Mouse (Mus musculus) testis, adult 2 months (tissue): ENCODE data around the gene Cnot6. TPM values are rescaled to one million over a fixed set of nuclear protein-coding genes. Genes with fewer than 3 reads are reported as not detected.

ENCODE experiments used
- H3K27ac ChIP-seq: fragments of 200-500 bp; 2 replicates; pipeline ENCODE4 v1.5.1; 2012; ENCODE audit warnings: low read depth, low read length; ENCODE audit not compliant: control insufficient read depth, insufficient read depth
- H3K27me3 ChIP-seq: fragments of 200-500 bp; 2 replicates; pipeline ENCODE4 v1.6.1; 2012; ENCODE audit warnings: mild to moderate bottlenecking, low read length, moderate library complexity; ENCODE audit not compliant: control insufficient read depth, insufficient read depth
- H3K36me3 ChIP-seq: fragments of 200-500 bp; 2 replicates; pipeline ENCODE4 v1.6.1; 2012; ENCODE audit warnings: mild to moderate bottlenecking, low read length; ENCODE audit not compliant: control insufficient read depth, insufficient read depth
- H3K4me1 ChIP-seq: fragments of 200-500 bp; 2 replicates; pipeline ENCODE4 v1.6.1; 2012; ENCODE audit warnings: low read length; ENCODE audit not compliant: control insufficient read depth, insufficient read depth
- H3K4me3 ChIP-seq: fragments of 200-500 bp; 2 replicates; pipeline ENCODE4 v1.5.1; 2012; ENCODE audit warnings: low read depth, mild to moderate bottlenecking, low read length, moderate library complexity, mixed read lengths; ENCODE audit not compliant: control insufficient read depth
- CTCF ChIP-seq: fragments of 200-500 bp; IDR thresholded peaks from 2 replicates; pipeline ENCODE4 v1.5.1; 2012; ENCODE audit warnings: low read depth, mild to moderate bottlenecking, inconsistent platforms, low read length, moderate library complexity; ENCODE audit not compliant: control insufficient read depth, insufficient read depth, insufficient replicate concordance
- POLR2A ChIP-seq: fragments of 200-500 bp; IDR thresholded peaks from 2 replicates; pipeline ENCODE4 v1.6.1; 2012; ENCODE audit warnings: low read depth, mild to moderate bottlenecking, inconsistent platforms, low read length, moderate library complexity; ENCODE audit not compliant: control insufficient read depth
- polyA plus RNA-seq: library from polyadenylated mRNA; depleted of rRNA; stranded (reverse); fragments of >200 nt; gene quantifications from 2 replicates; pipeline ENCODE4 v1.2.3, GENCODE M21; 2012

Cnot6 gene
- polyA plus RNA-seq, 1 experiment: 18.1 TPM

GRCm38 (mm10) chr11:49636449-49636848 lies 76.1 kb downstream of the Cnot6 start:
- H3K27ac ChIP-seq: no peak overlapping the region
- TF ChIP-seq POLR2A (no peak), CTCF (peak; percentile 93)
- H3K36me3 ChIP-seq: no peaks in the 10 kb centered on the region
- H3K27me3 ChIP-seq: no peaks in the 10 kb centered on the region; the same call in 1 of the 2 replicates
- H3K4me3 ChIP-seq: peak overlapping the region; percentile 38
- H3K4me1 ChIP-seq: peaks cover 7% of the 10 kb centered on the region

DNA sequence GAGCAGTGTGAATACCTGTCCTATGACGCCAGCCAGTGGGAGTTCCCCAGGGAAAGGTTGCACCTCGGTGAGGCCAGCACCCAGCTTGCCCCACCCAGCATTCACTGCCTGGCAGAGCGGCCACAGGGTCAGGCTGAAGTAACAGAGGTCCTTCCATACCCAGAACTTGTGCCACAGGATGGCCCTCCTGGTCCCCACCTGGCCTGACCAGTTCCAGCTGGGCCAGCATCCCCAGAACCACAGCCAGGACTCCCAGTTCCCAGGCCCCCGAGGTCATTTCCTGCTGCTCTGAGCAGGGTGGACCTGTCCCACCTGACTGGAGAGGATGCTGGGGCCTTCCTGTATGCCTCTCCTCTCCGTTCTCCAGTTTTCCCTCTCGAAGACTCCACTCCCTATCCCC lies 76.9 kb downstream of the Cnot6 start:
- Histone ChIP-seq H3K4me1 (peaks cover 7% of the 10 kb centered on the region), H3K27me3 (no peaks in the 10 kb centered on the region; the same call in 1 of the 2 replicates), H3K4me3 (no peak overlapping the region), H3K27ac (no peak overlapping the region), H3K36me3 (no peaks in the 10 kb centered on the region)
- no peak for TF ChIP-seq POLR2A
- TF ChIP-seq CTCF: no peak

GRCm38 (mm10) chr11:49634101-49634500 lies 78.4 kb downstream of the Cnot6 start:
- Histone ChIP-seq H3K4me1 (peaks cover 7% of the 10 kb centered on the region), H3K27ac (no peak overlapping the region), H3K36me3 (no peaks in the 10 kb centered on the region), H3K27me3 (no peaks in the 10 kb centered on the region; the same call in 1 of the 2 replicates), H3K4me3 (peak overlapping the region; percentile 10)
- TF ChIP-seq CTCF: no peak
- no peak for TF ChIP-seq POLR2A

GRCm38 (mm10) chr11:49632256-49632655 lies 80.3 kb downstream of the Cnot6 start:
- TF ChIP-seq CTCF: no peak
- no peak for TF ChIP-seq POLR2A
- Histone ChIP-seq H3K4me3 (no peak overlapping the region), H3K4me1 (peaks cover 7% of the 10 kb centered on the region), H3K27ac (no peak overlapping the region), H3K36me3 (no peaks in the 10 kb centered on the region), H3K27me3 (no peaks in the 10 kb centered on the region; the same call in 1 of the 2 replicates)

DNA sequence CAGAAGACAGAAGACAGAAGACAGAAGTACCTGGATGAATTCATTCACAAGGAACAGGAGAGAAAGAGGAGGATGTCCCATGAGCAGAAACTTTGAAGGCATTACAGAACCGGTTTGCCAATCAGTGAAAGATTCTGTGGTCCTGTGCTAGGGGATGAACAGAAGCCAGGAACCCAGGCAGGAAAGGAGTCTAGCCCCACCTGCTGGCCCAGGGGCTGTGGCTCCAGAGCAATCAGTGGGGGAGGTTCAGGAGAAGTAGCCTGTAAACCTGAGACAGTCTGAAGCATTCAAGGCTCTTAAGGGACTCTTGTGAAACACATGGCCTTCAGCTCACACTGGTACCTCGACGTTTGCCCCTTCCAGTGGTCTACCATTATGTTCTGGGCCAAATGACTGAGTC lies 81.4 kb downstream of the Cnot6 start:
- H3K4me3 ChIP-seq: no peak overlapping the region

GRCm38 (mm10) chr11:49626748-49627147 lies 85.8 kb downstream of the Cnot6 start:
- no peaks in the 10 kb centered on the region for H3K4me1 ChIP-seq
- no peak overlapping the region for H3K27ac ChIP-seq
- no peaks in the 10 kb centered on the region for H3K36me3 ChIP-seq
- H3K27me3 ChIP-seq: no peaks in the 10 kb centered on the region
- no peak overlapping the region for H3K4me3 ChIP-seq
- TF ChIP-seq CTCF: no peak
- no peak for TF ChIP-seq POLR2A

More for the DNA sequence above, 81.4 kb downstream of the Cnot6 start:
- no peak for TF ChIP-seq POLR2A
- TF ChIP-seq CTCF: no peak
- H3K4me1 ChIP-seq: peaks cover 7% of the 10 kb centered on the region
- H3K27me3 ChIP-seq: no peaks in the 10 kb centered on the region; the same call in 1 of the 2 replicates
- no peak overlapping the region for H3K27ac ChIP-seq
- no peaks in the 10 kb centered on the region for H3K36me3 ChIP-seq

GRCm38 (mm10) chr11:49625863-49626262 lies 86.7 kb downstream of the Cnot6 start:
- no peak overlapping the region for H3K4me3 ChIP-seq
- no peaks in the 10 kb centered on the region for H3K27me3 ChIP-seq
- no peaks in the 10 kb centered on the region for H3K36me3 ChIP-seq
- no peak overlapping the region for H3K27ac ChIP-seq
- H3K4me1 ChIP-seq: no peaks in the 10 kb centered on the region
- no peak for TF ChIP-seq POLR2A
- TF ChIP-seq CTCF: no peak

DNA sequence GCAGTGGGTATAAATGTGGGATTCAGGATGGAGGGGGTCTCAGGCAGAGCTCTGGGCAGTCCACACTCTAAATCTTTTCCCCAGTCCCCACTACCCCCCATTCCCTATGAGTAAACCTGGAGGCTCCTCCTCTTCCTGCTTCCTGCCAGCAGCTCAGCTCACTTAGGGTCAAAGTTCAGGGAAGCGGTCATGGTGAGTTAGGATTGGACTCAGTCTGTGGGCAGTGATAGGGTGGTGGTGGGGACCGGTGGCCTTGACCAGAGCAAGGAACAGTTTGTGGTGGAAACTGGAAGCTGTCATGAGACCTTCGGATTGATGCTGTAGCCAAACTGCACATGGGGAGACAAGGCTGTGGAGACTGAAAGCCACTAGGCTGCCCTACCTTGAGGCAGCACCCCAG lies 88.4 kb downstream of the Cnot6 start:
- Histone ChIP-seq H3K27me3 (no peaks in the 10 kb centered on the region), H3K4me1 (no peaks in the 10 kb centered on the region), H3K4me3 (no peak overlapping the region), H3K36me3 (no peaks in the 10 kb centered on the region), H3K27ac (no peak overlapping the region)
- no peak for TF ChIP-seq POLR2A
- no peak for TF ChIP-seq CTCF
